Mouse (Mus musculus) common myeloid progenitor, adult 5-6 weeks (primary cell): ENCODE results near the gene Myadml2. TPM values are rescaled to one million over a fixed set of nuclear protein-coding genes. Genes with fewer than 3 reads are reported as not detected.
A peak's percentile ranks its signal among the peaks of the same experiment; 100 is the strongest.

Source experiments
- ATAC-seq: replicated peaks from 2 replicates; pipeline ENCODE4 v1.8.0; 2016; ENCODE audit warnings: low read depth, mild to moderate bottlenecking, moderate TSS enrichment, inconsistent platforms; ENCODE audit not compliant: poor library complexity, severe bottlenecking
- total RNA-seq: library from RNA; stranded (forward); fragments of 200-1000, 187-1606 nt; gene quantifications from 2 replicates; pipeline ENCODE4 v1.2.3, GENCODE M21; 2017

Gene Myadml2
- total RNA-seq, 1 experiment from 2014 or later = not detected

DNA sequence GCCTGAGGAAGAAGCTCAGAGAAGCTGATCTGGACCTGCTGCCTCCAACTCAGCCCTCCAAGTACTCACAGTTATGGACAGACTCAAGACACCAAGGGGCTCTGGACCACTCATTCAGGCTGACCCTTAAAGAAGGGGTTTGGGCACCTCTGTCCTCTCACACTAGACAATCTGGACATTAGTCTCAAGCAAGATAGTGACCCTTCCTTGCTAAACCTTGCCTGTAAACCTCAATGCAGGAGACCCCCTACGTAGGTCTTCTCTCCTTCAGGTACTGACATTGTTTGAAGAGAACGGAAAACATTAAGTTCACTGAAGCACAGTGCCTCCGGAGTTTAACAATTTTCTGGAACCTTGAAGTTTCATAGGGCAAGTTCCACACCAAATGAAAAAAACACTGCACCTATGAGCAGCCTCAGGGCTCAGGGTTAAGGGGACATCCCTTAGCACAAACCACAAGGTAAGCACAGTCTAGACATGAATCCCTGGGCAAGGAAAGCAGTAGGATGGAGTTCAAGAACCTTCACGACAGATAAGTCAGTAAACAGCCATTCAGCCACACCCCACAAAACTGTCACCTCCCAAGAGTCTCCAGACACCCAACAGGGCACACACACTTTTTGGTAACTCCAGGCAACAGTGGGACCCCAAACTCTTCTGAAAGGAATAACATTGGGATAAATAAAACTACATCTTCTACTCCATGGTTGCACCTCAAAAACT is 16.1 kb downstream of the Myadml2 start:
- no peak for ATAC-seq

DNA sequence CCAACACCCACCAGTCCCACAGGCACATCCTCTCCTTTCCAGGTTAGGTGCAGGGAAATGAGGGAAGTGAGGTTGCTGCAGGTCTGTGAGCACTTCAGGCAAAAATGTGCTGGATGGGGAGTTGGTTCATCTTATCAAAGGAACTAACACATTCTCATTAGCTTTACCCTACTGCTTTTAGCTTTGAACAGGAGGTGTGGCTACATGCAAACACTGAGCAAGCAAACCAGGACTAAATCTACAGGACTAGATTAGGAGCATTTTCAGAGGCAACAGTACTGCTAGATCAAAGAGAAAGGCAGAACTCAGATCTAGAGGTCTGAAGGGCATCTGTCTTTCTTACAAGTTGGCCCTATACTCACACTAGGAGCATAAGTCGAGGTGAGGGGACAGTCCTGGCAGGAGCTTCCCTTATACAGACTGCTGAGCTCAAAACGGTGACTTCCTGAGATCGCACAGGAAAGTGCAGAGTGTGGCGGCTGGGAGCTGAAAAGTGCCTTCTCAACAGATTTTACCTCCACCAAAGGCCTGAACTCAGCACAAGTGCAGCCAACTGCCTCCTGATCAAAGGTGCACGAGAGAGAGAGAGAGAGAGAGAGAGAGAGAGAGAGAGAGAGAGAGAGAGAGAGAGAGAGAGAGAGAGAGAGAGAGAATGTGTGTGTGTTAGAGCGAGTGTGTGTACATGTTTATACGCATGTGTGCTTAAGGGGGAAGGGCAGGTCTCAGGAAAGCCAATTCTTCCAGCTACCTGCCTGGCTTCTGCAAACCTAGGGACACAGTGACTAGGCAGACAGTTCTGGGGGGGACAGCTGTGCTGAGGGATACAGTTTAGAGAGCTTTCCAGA is 16.9 kb downstream of the Myadml2 start:
- no peak for ATAC-seq

DNA sequence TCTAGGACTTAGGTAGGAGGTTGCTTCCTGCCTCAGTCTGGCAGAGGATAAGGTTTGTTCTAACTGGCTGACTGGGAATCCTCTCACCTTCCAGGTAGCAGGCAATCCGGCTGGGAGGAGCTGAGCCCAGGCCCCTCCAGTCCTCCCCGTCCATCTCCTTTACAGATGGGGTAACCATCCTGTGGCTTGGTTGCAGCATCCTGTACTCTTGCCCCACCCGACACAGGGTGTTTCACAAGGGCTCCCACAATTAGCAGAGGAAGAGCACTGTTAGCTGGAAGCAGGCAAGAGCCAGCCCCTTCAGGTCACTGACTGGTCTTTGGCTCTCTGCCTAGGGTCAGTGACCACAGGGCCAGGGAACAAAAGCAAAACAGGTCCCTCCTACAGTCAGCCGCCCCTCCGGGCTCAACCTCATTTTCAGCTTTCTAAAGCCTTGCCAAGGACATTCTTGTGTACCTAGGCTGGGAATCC is 17.5 kb downstream of the Myadml2 start:
- ATAC-seq = peak; percentile 23

DNA sequence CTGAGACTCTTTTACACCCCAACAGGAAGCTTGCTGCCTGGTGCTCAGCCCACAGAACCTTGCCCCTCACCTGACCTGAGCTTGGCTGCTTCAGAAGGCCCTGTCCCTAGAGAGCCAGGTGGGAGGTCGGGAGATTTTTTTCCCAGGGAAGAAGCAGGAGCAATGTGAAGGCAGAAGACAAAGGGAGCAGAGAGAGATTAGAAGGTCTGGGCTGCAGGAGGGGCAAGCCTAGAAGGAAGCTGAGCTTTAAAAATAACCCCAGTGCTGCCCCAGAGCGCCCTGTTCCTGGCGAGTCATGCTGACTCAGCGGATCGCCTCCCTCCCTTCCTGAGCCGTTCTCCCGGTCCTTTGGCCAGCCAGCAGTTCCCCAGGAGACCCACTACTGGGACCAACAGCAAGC is 18.0 kb downstream of the Myadml2 start:
- ATAC-seq = peak; percentile 10; the same call in 1 of the 2 replicates

GRCm38 (mm10) chr11:120629341-120629730 is 18.6 kb downstream of the Myadml2 start:
- ATAC-seq = peak; percentile 23

DNA sequence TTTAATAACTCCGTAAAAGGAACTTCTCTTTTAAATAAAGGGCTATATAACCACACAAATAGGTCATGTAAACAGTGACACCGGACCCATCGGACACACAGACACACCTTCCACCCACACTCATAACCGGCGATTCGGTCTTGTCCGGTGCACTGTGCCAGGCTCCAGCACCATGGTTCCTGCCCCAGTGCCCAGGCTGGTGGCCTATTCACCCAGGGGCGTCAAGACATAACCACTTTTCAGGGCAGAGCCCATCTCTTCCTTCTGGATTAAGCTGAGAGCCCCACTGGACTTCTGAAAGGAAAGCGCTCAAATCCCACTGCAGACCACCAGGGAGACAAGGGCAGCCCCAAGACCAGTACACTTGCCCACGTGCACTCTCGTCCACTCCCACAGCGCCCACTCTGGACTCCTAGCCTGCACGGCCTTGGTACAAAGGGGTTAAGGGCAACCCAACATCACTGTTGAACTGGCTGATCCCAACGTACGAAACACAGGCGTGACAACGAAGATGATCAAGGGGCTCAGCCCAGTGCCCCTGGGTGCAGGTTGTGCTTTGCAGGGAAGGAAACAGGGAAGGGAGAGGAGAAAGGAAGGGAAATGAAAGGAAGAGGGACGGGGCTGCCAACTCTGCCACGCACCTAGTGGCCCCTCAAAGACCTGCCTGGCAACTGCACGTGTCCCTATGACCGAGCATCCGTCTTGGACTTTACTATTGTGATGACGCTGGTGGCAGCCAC is 19.2 kb downstream of the Myadml2 start:
- no peak for ATAC-seq

DNA sequence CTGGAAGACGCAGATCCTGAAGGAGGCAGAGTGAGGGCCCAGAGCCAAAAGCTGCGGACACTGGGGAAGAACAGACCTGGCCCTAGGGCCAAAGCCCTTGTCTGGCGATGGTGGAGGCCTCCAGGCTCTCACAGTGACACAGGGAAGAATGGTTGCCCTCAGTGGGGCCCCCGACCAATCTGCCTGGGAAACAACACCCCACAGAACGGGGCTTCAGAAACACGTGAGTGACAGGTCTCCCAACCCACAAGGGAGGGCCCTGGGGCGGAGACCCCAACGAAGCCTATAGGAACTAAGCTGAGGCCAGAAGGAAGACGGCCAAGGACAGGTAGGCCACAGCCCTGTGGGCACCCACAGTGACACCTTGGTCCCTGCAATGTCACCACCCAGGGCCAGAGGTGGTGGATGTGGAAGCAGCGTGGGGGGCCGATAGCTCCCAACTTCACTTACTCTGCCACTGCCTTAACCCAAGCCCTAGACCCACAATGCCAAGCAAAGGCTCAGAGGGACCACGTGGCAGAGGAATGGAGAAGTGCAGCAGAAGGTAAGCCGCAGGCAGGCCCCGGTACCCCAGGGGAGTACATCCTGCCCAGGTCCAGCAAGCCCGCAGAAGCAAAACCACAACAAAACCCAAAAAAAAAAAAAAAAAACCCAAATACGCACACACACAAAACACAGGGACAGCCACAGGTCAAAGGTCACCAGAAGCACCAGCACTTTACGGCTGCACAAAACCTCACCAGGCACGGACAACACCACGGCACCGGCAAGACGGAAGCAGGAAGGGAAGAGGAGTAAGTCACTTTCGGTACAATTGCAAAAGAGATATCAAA is 20.3 kb downstream of the Myadml2 start:
- ATAC-seq = peak; percentile 39

DNA sequence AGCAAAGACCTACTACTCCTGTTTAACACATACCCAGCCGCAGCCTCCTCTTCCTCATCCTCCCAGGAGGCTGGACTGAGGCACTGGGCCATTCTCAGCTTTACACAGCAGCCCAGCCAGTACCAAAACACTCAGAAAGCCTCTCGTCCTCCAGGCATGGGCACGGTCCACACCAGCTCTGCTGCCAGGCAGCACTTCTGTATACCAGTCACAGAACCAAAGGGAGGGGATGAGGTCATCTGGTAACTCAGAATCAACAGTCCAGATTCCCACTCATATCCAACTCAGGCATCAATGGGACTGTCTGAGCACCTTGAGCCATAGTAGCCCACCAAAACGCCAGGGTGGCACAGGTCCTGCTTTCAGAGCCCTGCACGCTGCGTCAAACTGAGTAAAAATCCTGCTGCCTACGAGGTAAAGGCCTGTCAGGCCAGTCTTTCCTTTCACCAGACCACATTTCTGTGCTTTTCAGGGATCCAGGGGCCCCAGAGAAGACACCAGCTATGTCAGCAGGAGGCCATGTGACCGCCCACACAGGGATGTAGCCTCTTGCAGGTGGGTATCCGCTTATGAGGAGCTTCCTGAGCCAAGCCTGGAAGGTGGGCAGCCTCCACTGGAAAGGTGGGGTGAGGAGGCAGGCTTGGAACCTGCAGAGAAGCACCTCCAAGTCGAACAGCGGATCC is 21.0 kb downstream of the Myadml2 start:
- no peak for ATAC-seq

DNA sequence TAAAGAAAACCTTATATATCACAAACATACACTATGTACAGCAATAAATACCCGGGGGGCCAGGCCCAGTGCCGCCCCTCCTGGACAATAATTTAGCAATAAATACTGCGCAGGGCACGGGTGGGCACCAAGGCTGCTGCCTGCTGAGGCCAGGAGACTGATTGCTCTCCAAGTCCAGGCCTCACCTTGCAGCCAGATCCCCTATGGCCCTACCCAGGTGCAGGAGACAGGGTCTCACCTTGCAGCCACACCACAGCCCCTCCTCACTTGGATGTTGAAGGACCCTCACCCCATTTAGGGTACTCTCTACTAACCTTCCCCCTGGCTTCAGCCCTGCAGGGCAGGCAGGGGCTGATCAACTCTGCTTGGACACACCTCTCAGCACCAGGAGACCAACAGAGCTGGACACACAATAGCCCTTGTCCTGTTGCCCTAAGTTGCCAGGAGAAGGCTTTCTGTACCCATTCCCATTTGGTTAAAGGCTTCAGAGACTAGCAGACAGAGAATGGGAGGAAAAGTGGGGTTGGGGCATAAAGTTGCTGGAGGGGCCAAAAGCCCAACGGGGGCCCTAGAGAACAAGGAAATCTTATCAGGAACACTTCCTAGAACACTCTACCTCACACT is 22.7 kb downstream of the Myadml2 start, which contains the start of gene Sirt7:
Gene Sirt7, minus strand, starts transcription at position 89 of the 624 bp plus-strand sequence.
- ATAC-seq = no peak

DNA sequence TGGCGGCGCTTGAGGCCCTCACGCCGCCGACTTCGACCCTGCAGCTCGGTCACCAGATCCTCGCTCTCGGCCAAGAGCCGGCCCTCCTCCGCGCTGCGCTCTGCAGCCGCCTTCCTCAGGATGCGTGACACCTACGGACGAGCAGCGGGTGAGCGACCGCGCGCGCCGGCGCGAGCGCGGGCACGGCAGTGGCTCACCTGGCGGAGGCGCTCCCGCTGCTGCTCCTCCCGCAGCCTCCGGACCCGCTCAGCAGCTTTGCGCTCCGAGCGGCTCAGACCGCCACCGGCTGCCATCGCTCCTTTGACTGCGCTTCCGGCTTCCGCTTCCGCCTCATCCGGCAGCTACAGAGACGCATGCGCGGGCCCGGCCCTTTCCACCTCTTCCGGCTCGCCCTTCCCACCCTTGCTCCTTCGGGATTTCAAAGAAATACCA is 23.3 kb downstream of the Myadml2 start:
- peak; percentile 50 for ATAC-seq

GRCm38 (mm10) chr11:120623961-120624679 is 23.8 kb downstream of the Myadml2 start:
- 0 out of 2 replicates have a peak, but pooled peaks have one; percentile 26 for ATAC-seq

GRCm38 (mm10) chr11:120622805-120623204 is 25.2 kb downstream of the Myadml2 start:
- ATAC-seq = no peak

- ATAC-seq = no peak
Measured at GRCm38 (mm10) chr11:120620195-120620594, 27.8 kb downstream of the Myadml2 start.

DNA sequence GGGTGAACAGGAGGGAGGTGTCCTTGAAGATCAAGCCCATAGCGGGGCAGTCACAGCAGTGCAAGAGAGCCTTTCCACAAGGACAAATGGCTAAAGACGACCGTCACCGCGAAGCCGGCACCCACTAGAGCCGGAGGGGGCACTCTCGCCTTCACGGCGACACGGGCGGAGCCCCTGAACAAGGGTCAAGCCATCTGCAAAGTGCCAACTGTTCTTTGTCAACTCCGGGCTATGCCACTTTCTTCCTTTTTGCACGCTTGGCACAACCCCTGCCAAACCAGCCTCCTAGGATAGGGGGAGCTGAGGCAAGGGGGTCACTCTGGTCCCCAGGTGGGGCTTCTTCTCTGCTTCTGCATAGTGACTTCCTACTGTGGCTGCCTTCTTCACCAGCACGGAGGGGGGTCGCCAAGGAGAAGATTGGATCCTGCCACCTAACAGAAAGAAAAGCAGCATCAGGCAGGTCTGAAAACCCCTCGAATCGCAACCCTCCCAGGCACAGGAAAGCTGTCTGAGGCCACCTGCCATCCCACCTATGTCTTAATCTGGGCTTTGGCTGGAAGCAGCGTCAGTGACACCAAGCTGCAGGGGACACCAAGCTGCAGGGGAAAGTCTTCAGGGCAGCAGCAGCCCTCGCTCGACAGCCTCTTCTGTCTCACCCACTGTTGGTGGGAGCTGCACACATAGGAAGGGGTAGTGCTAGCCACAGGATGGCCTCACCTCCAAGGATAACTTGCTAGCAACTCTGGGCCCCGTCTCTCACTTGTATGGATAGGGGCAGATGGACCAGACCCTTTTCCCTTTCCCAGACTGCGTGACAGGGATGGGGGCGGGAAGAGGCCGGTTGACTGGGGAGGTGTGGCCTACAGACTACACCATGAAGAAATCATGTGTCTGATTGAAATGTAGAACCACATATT is 29.1 kb downstream of the Myadml2 start:
- ATAC-seq = no peak

DNA sequence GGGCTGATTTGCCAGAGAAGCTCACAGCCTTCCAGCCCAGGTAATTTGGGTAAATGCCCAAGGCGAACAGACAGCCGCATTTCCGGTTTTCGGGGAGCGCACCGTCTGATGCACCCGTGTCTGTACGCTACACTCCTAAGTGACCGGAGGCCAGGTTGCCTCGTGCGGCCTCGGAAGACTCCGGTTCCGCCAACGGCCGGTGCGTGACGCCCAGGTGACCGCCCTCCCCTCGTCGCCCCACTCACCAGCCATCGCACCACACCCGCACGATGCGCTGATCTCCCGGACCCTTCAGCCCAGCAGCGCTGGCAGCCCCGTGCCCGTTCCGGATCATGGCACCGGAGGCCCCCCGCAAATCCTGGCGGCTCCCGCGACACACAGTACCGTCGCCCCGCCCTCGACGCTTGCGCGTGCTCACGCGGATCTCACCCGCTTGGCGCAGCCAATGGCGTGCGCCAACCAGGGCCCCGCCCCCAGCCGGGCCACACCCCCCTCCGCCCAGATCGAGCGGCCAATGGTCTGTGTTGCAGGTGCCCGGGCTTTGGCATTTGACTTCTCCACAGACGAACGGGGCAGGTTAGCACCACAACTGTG is 30.3 kb downstream of the Myadml2 start, which contains the start of gene Pcyt2:
Gene Pcyt2, minus strand, starts transcription at position 418 of the 594 bp plus-strand sequence.
- peak; percentile 87 for ATAC-seq

DNA sequence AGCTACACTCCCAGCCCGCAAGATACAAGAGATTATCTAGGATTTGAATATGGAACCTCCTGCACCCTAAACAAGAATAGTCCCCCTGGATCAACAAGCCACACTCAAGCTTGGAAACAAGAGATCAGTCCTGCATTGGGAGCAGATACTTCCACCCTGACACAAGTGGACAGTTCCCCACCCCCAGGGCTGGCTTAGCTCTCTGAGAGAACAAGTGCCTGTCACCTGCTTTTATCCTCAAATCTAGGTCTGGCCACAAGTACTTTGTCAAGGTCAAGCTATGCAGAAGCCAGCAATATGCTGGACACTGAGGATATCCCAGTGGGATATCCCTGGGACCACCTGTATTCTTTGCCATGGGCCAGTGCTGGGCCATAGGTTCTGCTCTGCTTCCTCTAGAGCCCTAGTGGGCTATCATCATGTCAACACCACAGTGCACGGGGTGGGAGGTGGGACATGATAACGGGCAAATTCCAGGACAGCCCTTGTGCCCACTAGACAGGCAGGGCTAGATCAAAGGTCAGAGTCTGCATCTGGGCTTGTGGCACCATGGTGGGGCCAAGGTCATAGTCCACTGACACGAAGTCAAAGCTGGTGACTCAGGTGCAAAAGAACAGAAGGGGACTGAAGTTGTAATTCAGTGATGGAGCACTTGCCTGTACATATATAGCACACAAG is 31.2 kb downstream of the Myadml2 start:
- ATAC-seq = no peak
